Mouse (Mus musculus): ENCODE results near the gene Nectin1.

- no peak for TF ChIP-seq CTCF (IDR thresholded peaks at IDR 0.05; ENCODE audit: low read depth, low read length)
- no peak for TF ChIP-seq POLR2A (IDR thresholded peaks at IDR 0.05; ENCODE audit: insufficient read depth, low read length)
- no peak for TF ChIP-seq EP300 (IDR thresholded peaks at IDR 0.05; ENCODE audit: insufficient read depth, low read depth, low read length)
Observed at GRCm38 (mm10) chr9:43828960-43829359, 85.2 kb downstream of the Nectin1 start.

All from ES-Bruce4 (cell line).